Mouse (Mus musculus) heart, adult 2 months (tissue): ENCODE results near the gene Foxn3. TPM values are rescaled to one million over a fixed set of nuclear protein-coding genes. Genes with fewer than 3 reads are reported as not detected.

Experiments
- DNase-seq, 2 experiments: peaks; one replicate each; pipeline ENCODE4 v3.0.0; 2021
- H3K27ac ChIP-seq: fragments of 200-600 bp; 2 replicates; pipeline ENCODE4 v1.8.1; 2022
- H3K27me3 ChIP-seq: fragments of 200-500 bp; 2 replicates; pipeline ENCODE4 v1.6.1; 2012; ENCODE audit warnings: mild to moderate bottlenecking, low read length, inconsistent platforms, mixed read lengths; ENCODE audit not compliant: control insufficient read depth, insufficient read depth
- H3K36me3 ChIP-seq: fragments of 200-500 bp; 2 replicates; pipeline ENCODE4 v1.6.1; 2012; ENCODE audit warnings: low read length, inconsistent platforms; ENCODE audit not compliant: control insufficient read depth, insufficient read depth
- H3K4me1 ChIP-seq: fragments of 200-500 bp; 2 replicates; pipeline ENCODE4 v1.6.1; 2011; ENCODE audit warnings: low read length; ENCODE audit not compliant: control insufficient read depth, insufficient read depth
- H3K4me3 ChIP-seq: fragments of 200-600 bp; 2 replicates; pipeline ENCODE4 v1.8.1; 2022
- H3K79me2 ChIP-seq: fragments of 200-500 bp; replicated peaks from 2 replicates; pipeline ENCODE4 v1.6.1; 2012; ENCODE audit warnings: mild to moderate bottlenecking, inconsistent platforms, low read length, moderate library complexity, mixed read lengths; ENCODE audit not compliant: control insufficient read depth, insufficient read depth
- H3K9ac ChIP-seq: fragments of 200-500 bp; 2 replicates; pipeline ENCODE4 v1.6.1; 2012; ENCODE audit warnings: low read depth, mild to moderate bottlenecking, control low read depth, inconsistent platforms, low read length, mixed read lengths
- CTCF ChIP-seq: fragments of 200-600 bp; IDR thresholded peaks from 2 replicates; pipeline ENCODE4 v1.8.1; 2022; ENCODE audit warnings: antibody characterized with exemption, mild to moderate bottlenecking, moderate library complexity
- EP300 ChIP-seq: fragments of 200-500 bp; IDR thresholded peaks from 2 replicates; pipeline ENCODE4 v1.6.1; 2011; ENCODE audit warnings: low read depth, low read length, control low read depth; ENCODE audit not compliant: insufficient read depth
- POLR2A ChIP-seq: fragments of 200-500 bp; IDR thresholded peaks from 2 replicates; pipeline ENCODE4 v1.6.1; 2011; ENCODE audit warnings: mild to moderate bottlenecking, low read depth, low read length, control low read depth; ENCODE audit not compliant: insufficient read depth
- WGBS: fragments of 180-500 bp; shearing (Covaris S2); methylation state at CpG from one replicate; pipeline ENCODE4 v1.1.7; 2018; 5-methylcytosine and 5-hydroxymethylcytosine counted together
- intact Hi-C: fragments of 180-260 bp; cut with DNase I; formaldehyde crosslinking; loops from one replicate; pipeline ENCODE4 v1.15.1; 2025
- polyA plus RNA-seq: library from polyadenylated mRNA; depleted of rRNA; stranded (reverse); fragments of >200 nt; gene quantifications from 2 replicates; pipeline ENCODE4 v1.2.3, GENCODE M21; 2012
- total RNA-seq, 2 experiments: library from RNA; stranded (reverse); gene quantifications; 2 replicates each; pipeline ENCODE4 v1.2.3; 2021

Foxn3 gene
- total and polyA plus RNA-seq, 3 experiments: 28.1 to 117 (median 106) TPM

GRCm38 (mm10) chr12:99336349-99337170 lies 226.8 kb downstream of the Foxn3 start:
- Histone ChIP-seq H3K27me3 (no peaks in the 10 kb centered on the region), H3K36me3 (peaks cover 21% of the 10 kb centered on the region), H3K9ac (peak overlapping the region; percentile 50), H3K4me1 (peaks cover 25% of the 10 kb centered on the region), H3K79me2 (peaks cover 3% of the 10 kb centered on the region; the same call in 1 of the 2 replicates), H3K27ac (peak overlapping the region; percentile 81), H3K4me3 (peak overlapping the region; percentile 2; the same call in 1 of the 2 replicates)
- TF ChIP-seq CTCF: 0 out of 2 replicates have a peak, but pooled peaks have one; percentile 17
- peak; percentile 100 for TF ChIP-seq EP300
- TF ChIP-seq POLR2A: peak; percentile 39; the same call in 1 of the 2 replicates
- DNase-seq: peak; percentile 83 to 91
- WGBS: 10% methylated on average over 12 of the region's 12 CpGs
- intact Hi-C loops: loop anchor here (2.0 to 5.0 kb wide), 3 partner anchors 56 to 240 kb away; no protein-coding TSS in a partner anchor

DNA sequence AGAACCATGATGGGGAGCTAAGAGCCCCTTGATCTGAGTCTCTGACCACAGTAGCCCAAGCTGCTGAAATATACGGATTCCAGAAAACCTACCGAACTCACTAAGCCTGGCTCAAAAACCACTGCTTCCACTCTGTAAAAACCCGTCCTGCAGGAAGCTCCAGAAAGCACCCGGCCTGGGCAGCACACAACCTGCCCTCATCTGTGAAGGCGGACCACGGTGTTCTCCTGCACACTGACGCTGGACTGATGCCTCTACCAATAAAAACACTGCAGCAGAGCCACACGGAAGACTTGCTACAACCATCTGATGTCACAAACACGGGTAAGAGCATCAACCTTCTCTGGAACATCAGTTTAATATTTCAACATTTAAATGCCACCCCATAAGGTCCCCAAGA lies 227.8 kb downstream of the Foxn3 start:
- peak overlapping the region; percentile 81 for H3K27ac ChIP-seq
- no peak overlapping the region for H3K4me3 ChIP-seq
- DNase-seq: no peak
- H3K9ac ChIP-seq: no peak overlapping the region
- intact Hi-C loops: loop anchor here (2.0 to 5.0 kb wide), 3 partner anchors 57 to 239 kb away; no protein-coding TSS in a partner anchor
- H3K36me3 ChIP-seq: peaks cover 16% of the 10 kb centered on the region
- H3K79me2 ChIP-seq: peaks cover 3% of the 10 kb centered on the region; the same call in 1 of the 2 replicates
- 0 out of 2 replicates have a peak, but pooled peaks have one; percentile 29 for TF ChIP-seq EP300
- TF ChIP-seq POLR2A: no peak
- no peak for TF ChIP-seq CTCF
- H3K4me1 ChIP-seq: peaks cover 21% of the 10 kb centered on the region
- no peaks in the 10 kb centered on the region for H3K27me3 ChIP-seq
- 56% methylated on average over 9 of the region's 9 CpGs for WGBS

GRCm38 (mm10) chr12:99334026-99334425 lies 229.4 kb downstream of the Foxn3 start:
- no peaks in the 10 kb centered on the region for H3K27me3 ChIP-seq
- peaks cover 4% of the 10 kb centered on the region; the same call in 1 of the 2 replicates for H3K79me2 ChIP-seq
- no peak overlapping the region for H3K27ac ChIP-seq
- TF ChIP-seq CTCF (no peak), EP300 (no peak), POLR2A (no peak)
- intact Hi-C loops: no loop called here
- H3K4me3 ChIP-seq: no peak overlapping the region
- WGBS: 76% methylated on average over 9 of the region's 9 CpGs
- H3K9ac ChIP-seq: no peak overlapping the region
- peaks cover 7% of the 10 kb centered on the region; the same call in 1 of the 2 replicates for H3K36me3 ChIP-seq
- no peak for DNase-seq
- peaks cover 22% of the 10 kb centered on the region for H3K4me1 ChIP-seq

- Histone ChIP-seq H3K27me3 (no peaks in the 10 kb centered on the region), H3K4me3 (no peak overlapping the region), H3K36me3 (peaks cover 7% of the 10 kb centered on the region; the same call in 1 of the 2 replicates), H3K27ac (no peak overlapping the region), H3K4me1 (peaks cover 19% of the 10 kb centered on the region), H3K9ac (no peak overlapping the region), H3K79me2 (peaks cover 5% of the 10 kb centered on the region; the same call in 1 of the 2 replicates)
- DNase-seq: no peak
- intact Hi-C loops: no loop called here
- no peak for TF ChIP-seq EP300
- TF ChIP-seq POLR2A: no peak
- TF ChIP-seq CTCF: no peak
- 79% methylated on average over 20 of the region's 20 CpGs for WGBS
Measured at GRCm38 (mm10) chr12:99333304-99333968, 229.9 kb downstream of the Foxn3 start.

GRCm38 (mm10) chr12:99332144-99332807 lies 231.1 kb downstream of the Foxn3 start:
- WGBS: 80% methylated on average over 16 of the region's 16 CpGs
- no peaks in the 10 kb centered on the region for H3K27me3 ChIP-seq
- no peak overlapping the region for H3K27ac ChIP-seq
- no peak overlapping the region for H3K9ac ChIP-seq
- H3K4me1 ChIP-seq: peaks cover 19% of the 10 kb centered on the region
- DNase-seq: no peak
- peaks cover 7% of the 10 kb centered on the region; the same call in 1 of the 2 replicates for H3K36me3 ChIP-seq
- peaks cover 5% of the 10 kb centered on the region; the same call in 1 of the 2 replicates for H3K79me2 ChIP-seq
- no peak overlapping the region for H3K4me3 ChIP-seq
- intact Hi-C loops: no loop called here
- TF ChIP-seq CTCF (no peak), EP300 (no peak), POLR2A (no peak)
